Mouse (Mus musculus): ENCODE results near the gene Mdm2. TPM values are rescaled to one million over a fixed set of nuclear protein-coding genes. Genes with fewer than 3 reads are reported as not detected.
A peak's percentile ranks its signal among the peaks of the same experiment; 100 is the strongest.
"Not testable (repeated sequence)": the region's sequence is repeated elsewhere in the genome, so short reads cannot be mapped to it uniquely, and the experiment has no call there.

Gene Mdm2
- total RNA-seq, 1 experiment from 2014 or later = 42.6 TPM

GRCm38 (mm10) chr10:117712871-117713270, 2.3 kb upstream of the Mdm2 start:
- DNase-seq = no peak

GRCm38 (mm10) chr10:117712191-117712754, 1.7 kb upstream of the Mdm2 start:
- DNase-seq = no peak

GRCm38 (mm10) chr10:117711408-117711807, 850 bp upstream of the Mdm2 start:
- no peak for DNase-seq

DNA sequence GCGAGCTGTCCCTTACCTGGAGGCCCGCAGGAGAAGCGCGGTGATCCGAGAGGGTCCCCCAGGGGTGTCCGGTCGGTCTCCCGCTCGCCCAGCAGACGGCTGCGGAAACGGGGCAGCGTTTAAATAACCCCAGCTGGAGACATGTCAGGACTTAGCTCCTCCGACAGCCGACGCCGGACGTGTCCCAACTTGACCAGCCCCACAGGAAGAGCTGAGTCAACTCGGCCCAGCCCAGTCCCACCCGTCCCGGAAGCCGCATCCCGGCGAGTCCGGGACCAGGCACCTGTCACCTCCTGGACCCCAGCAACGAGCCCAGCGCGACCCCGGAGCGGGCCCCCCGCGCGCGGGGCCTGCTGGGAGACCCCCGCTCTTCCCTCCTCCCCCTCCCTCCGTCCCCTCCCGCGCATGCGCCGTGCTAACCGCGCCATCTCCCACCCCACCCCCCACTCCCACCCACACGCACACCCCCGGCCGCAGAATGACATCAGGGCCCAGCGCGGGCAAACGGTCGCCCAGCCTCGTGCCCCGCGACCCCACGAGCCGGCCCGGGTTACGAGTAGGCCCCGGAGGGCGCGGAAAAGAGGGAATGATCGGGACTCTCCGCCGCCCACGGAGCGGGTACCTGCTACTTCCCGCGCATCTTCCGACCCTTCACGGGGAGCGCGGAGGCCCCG, 491 bp downstream of the Mdm2 start:
- peak; percentile 90 for DNase-seq

DNA sequence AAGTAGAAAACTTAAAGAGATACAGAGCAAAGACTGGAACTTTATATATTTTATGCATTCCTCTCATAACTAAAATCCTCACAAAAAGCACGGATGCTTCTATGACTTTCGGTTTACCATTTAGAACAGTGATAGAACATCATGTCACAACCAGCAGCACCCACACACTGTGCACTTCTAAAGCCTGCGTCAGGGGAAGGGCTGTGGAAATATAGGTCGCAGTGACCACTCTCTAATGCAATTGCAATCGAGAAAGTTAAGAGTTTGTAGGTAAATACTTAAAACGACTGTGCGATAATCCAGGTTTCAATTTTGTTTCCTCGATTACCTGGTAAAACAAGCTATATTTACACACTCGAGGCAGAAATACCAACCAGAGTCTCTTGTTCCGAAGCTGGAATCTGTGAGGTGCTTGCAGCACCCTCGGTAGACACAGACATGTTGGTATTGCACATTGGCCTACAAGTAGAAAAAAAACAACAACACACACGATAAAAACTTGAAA, 1.2 kb downstream of the Mdm2 start:
- no peak for DNase-seq

GRCm38 (mm10) chr10:117708856-117709255, 1.7 kb downstream of the Mdm2 start:
- no peak for DNase-seq

DNA sequence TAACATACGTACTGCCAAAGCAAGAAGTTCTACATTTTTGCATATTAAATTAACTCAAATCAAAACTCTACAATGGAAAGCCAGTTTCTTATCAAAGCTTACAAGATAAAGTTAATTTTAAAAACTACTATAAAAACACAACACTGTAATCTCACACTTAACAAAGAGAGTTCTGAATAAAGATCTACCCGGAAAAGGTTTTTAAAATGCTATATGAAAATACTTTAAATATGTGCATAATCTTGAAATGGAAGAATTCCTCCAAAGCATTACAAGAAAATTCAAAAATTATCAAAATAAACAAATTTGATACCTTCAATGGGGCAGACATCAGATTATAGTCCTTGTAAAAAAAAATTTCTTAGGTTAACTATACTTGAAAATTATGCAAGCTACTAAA, 2.2 kb downstream of the Mdm2 start:
- DNase-seq = no peak

DNA sequence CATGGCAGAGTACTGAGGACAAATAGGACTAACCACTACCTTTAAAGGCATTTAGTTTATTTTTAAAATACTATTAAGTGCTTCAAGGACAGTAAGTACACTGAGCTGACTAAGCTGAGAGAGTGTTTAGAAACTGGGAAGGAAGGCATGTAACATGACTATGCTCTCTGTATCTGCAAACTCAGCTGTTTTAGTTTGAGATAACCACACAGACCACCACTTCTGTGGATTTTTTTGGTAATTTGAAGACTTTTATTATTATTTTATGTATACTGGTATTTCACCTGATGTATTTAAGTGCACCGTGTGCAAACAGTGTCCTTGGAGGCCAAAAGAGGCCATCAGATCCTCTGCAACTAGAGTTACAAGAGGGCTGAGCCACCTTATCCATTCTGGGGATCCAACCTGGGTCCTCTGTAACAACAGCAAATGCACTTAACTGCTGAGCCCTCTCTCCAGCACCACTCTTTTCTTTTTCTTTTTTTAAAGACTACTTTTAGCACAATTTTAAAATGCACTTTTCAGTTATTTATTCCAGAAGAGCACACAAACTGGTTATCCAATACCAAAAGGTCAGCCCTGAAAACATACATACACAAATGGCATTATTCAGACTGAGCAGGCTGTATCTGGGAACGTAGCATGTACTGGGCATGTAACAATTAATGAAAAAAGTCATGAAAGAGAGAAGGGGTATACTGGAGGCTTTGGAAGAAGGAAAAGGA, 3.3 kb downstream of the Mdm2 start:
- DNase-seq = no peak

DNA sequence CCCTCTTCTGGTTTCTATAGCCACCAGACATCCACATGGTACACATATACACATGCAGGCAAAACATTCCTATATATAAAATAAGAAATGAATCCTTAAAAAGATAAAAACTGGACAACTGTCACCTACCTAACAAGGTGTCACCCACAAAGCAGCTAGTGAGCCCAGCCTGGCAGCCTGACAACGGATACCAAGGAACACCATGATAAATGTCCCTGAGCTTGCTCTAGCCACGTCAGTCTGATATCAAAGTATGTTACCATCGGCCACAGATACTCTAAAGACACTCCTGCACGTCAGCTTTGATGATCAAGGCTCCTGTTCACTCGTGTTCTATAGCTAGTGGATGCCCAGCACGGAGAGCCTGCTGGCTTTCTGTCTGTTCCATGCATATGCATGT, 4.1 kb downstream of the Mdm2 start:
- DNase-seq = no peak

GRCm38 (mm10) chr10:117705806-117706205, 4.8 kb downstream of the Mdm2 start:
- no peak for DNase-seq

GRCm38 (mm10) chr10:117704964-117705335, 5.6 kb downstream of the Mdm2 start:
- DNase-seq = no peak

GRCm38 (mm10) chr10:117704314-117704963, 6.1 kb downstream of the Mdm2 start:
- not testable (repeated sequence) for DNase-seq

- no peak for DNase-seq
Measured at GRCm38 (mm10) chr10:117703506-117703905, 7.1 kb downstream of the Mdm2 start.

DNA sequence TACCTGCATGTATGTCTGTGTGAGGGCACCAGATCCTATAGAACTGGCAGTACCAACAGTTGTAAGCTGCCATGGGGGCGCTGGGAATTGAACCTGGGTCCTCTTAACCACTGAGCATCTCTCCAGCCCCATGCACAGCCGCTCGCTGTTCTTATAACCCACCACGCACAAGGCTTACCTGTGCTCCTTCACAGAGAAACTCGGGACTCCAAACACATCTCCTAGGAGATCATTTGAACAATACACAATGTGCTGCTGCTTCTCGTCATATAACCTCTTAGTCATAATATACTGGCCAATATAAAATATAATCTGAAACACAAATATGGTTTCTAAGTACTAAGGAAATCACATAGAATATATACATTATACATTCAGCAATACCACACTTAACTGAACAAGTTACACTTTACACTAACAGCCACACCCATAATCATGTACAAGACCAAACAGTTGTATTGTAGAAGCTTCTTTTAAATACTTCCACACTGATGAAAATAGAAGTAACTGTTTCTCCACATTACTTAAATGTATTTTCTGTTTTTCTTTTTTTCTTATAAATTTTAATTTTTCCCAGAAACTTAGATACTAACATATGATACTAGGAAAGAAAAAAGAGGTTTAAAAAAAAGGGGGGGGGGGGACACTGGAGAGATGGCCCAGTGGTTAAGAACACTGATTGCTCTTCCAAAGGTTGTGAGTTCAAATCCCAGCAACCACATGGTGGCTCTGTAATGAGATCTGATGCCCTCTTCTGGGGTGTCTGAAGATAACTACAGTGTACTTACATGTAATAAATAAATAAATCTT, 8.3 kb downstream of the Mdm2 start:
- DNase-seq = no peak

GRCm38 (mm10) chr10:117701034-117701829, 9.3 kb downstream of the Mdm2 start:
- DNase-seq = no peak

- no peak for DNase-seq
Measured at GRCm38 (mm10) chr10:117700450-117700849, 10.1 kb downstream of the Mdm2 start.

DNA sequence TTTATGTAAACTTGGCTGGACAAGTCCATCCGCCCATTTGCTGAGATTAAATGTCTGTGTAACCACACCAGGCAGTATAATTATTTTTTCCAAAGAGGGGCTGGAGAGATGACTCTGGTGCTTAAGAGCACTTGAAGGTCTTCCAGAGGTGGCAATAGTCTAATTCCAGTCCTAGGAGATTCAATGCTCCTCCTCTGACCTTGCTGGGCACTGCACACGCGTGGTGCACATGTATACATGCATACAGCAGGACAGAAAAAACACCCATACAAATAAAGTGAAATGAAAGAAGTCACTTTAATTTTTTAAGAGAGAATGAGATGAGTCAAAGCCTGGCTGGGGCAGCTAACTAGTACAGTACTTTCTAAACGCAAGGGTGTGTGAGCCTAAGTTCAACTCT, 10.6 kb downstream of the Mdm2 start:
- DNase-seq = no peak

GRCm38 (mm10) chr10:117698313-117699138, 12.0 kb downstream of the Mdm2 start:
- DNase-seq = no peak

- DNase-seq = no peak
Measured at GRCm38 (mm10) chr10:117697561-117698115, 12.9 kb downstream of the Mdm2 start.
